Mouse (Mus musculus) hindbrain, embryonic 15.5 days (tissue): Measurements from ENCODE around the gene Gm20388. TPM values are rescaled to one million over a fixed set of nuclear protein-coding genes. Genes with fewer than 3 reads are reported as not detected.

Experiments used
- ATAC-seq: fragments of 200-750 bp; cut with Nextera tagmentation; 2 replicates; pipeline ENCODE4 v1.8.0; 2017; ENCODE audit warnings: low read depth, moderate number of reproducible peaks, moderate TSS enrichment; ENCODE audit not compliant: low FRiP score
- H3K27ac ChIP-seq: fragments of 300-500 bp; sonication (generic); replicated peaks from 2 replicates; pipeline ENCODE4 v1.5.1; 2015; ENCODE audit warnings: mild to moderate bottlenecking, inconsistent platforms
- H3K27me3 ChIP-seq: fragments of 300-500 bp; sonication (generic); 2 replicates; pipeline ENCODE4 v1.6.1; 2015; ENCODE audit warnings: control low read depth, inconsistent platforms
- H3K36me3 ChIP-seq: fragments of 300-500 bp; sonication (generic); 2 replicates; pipeline ENCODE4 v1.6.1; 2015; ENCODE audit warnings: control low read depth, inconsistent platforms
- H3K4me1 ChIP-seq: fragments of 300-500 bp; sonication (generic); replicated peaks from 2 replicates; pipeline ENCODE4 v1.6.1; 2015; ENCODE audit warnings: control low read depth, inconsistent platforms
- H3K4me2 ChIP-seq: fragments of 300-500 bp; sonication (generic); 2 replicates; pipeline ENCODE4 v1.6.1; 2015; ENCODE audit warnings: moderate library complexity, mild to moderate bottlenecking, inconsistent platforms
- H3K4me3 ChIP-seq: fragments of 300-500 bp; sonication (generic); 2 replicates; pipeline ENCODE4 v1.5.1; 2015; ENCODE audit warnings: mild to moderate bottlenecking, inconsistent platforms
- H3K9ac ChIP-seq: fragments of 300-500 bp; sonication (generic); 2 replicates; pipeline ENCODE4 v1.6.1; 2015; ENCODE audit warnings: inconsistent platforms
- H3K9me3 ChIP-seq: fragments of 300-500 bp; sonication (generic); 2 replicates; pipeline ENCODE4 v1.6.1; 2016; ENCODE audit warnings: control low read depth, inconsistent platforms
- WGBS: fragments of 180-500 bp; shearing (Covaris S2); methylation state at CpG from one replicate; pipeline ENCODE4 v1.1.7; 2015; 5-methylcytosine and 5-hydroxymethylcytosine counted together
- polyA plus RNA-seq: library from polyadenylated mRNA; unstranded; fragments of >200 nt; fragmentation: Nextera tagmentation; extraction: Ambion mirVana; gene quantifications from 2 replicates; pipeline ENCODE4 v1.2.1, GENCODE M21; 2015

Gm20388 gene
- polyA plus RNA-seq, 1 experiment from 2014 or later: 5.4 TPM

- H3K4me1 ChIP-seq: peaks cover 26% of the 10 kb centered on the region
- no peak for ATAC-seq
- 47% methylated on average over 7 of the region's 7 CpGs for WGBS
- no peaks in the 10 kb centered on the region for H3K27me3 ChIP-seq
- 0 out of 2 replicates have a peak, but pooled peaks cover 4% of the 10 kb centered on the region for H3K36me3 ChIP-seq
- no peaks in the 10 kb centered on the region for H3K9me3 ChIP-seq
- H3K9ac ChIP-seq: no peak overlapping the region
- H3K27ac ChIP-seq: no peak overlapping the region
- H3K4me3 ChIP-seq: no peak overlapping the region
- H3K4me2 ChIP-seq: no peak overlapping the region
Measured at GRCm38 (mm10) chr8:122579196-122579595, 2668.6 kb downstream of the Gm20388 start.

- Histone ChIP-seq H3K27ac (no peak overlapping the region), H3K36me3 (no peaks in the 10 kb centered on the region), H3K4me3 (no peak overlapping the region), H3K9ac (no peak overlapping the region), H3K4me1 (peaks cover 9% of the 10 kb centered on the region), H3K4me2 (no peak overlapping the region), H3K27me3 (no peaks in the 10 kb centered on the region), H3K9me3 (no peaks in the 10 kb centered on the region)
- ATAC-seq: no peak
- 75% methylated on average over 13 of the region's 15 CpGs for WGBS
Measured at GRCm38 (mm10) chr8:122580926-122581325, 2670.3 kb downstream of the Gm20388 start.

- Histone ChIP-seq H3K36me3 (no peaks in the 10 kb centered on the region), H3K9me3 (no peaks in the 10 kb centered on the region), H3K4me1 (0 out of 2 replicates have a peak, but pooled peaks cover 2% of the 10 kb centered on the region), H3K4me3 (no peak overlapping the region), H3K4me2 (no peak overlapping the region), H3K27me3 (no peaks in the 10 kb centered on the region), H3K27ac (no peak overlapping the region), H3K9ac (no peak overlapping the region)
- WGBS: 82% methylated on average over 9 of the region's 9 CpGs
- ATAC-seq: no peak
Measured at GRCm38 (mm10) chr8:122584981-122585380, 2674.3 kb downstream of the Gm20388 start.

GRCm38 (mm10) chr8:122585411-122585891 is 2674.8 kb downstream of the Gm20388 start:
- Histone ChIP-seq H3K4me1 (0 out of 2 replicates have a peak, but pooled peaks cover 2% of the 10 kb centered on the region), H3K9ac (no peak overlapping the region), H3K4me3 (no peak overlapping the region), H3K9me3 (no peaks in the 10 kb centered on the region), H3K36me3 (no peaks in the 10 kb centered on the region), H3K27ac (no peak overlapping the region), H3K4me2 (no peak overlapping the region), H3K27me3 (no peaks in the 10 kb centered on the region)
- no peak for ATAC-seq
- WGBS: 71% methylated on average over 14 of the region's 14 CpGs

GRCm38 (mm10) chr8:122586171-122586570 is 2675.5 kb downstream of the Gm20388 start:
- Histone ChIP-seq H3K4me2 (no peak overlapping the region), H3K9me3 (no peaks in the 10 kb centered on the region), H3K9ac (no peak overlapping the region), H3K27me3 (no peaks in the 10 kb centered on the region), H3K4me1 (0 out of 2 replicates have a peak, but pooled peaks cover 2% of the 10 kb centered on the region), H3K36me3 (no peaks in the 10 kb centered on the region), H3K4me3 (no peak overlapping the region), H3K27ac (no peak overlapping the region)
- WGBS: 39% methylated on average over 7 of the region's 7 CpGs
- ATAC-seq: no peak

GRCm38 (mm10) chr8:122586749-122587148 is 2676.1 kb downstream of the Gm20388 start:
- Histone ChIP-seq H3K27ac (no peak overlapping the region), H3K9ac (no peak overlapping the region), H3K9me3 (no peaks in the 10 kb centered on the region), H3K27me3 (no peaks in the 10 kb centered on the region), H3K4me2 (no peak overlapping the region), H3K4me3 (no peak overlapping the region), H3K4me1 (0 out of 2 replicates have a peak, but pooled peaks cover 2% of the 10 kb centered on the region), H3K36me3 (no peaks in the 10 kb centered on the region)
- no peak for ATAC-seq
- 86% methylated on average over 10 of the region's 10 CpGs for WGBS

- H3K4me3 ChIP-seq: no peak overlapping the region
- no peak for ATAC-seq
- no peak overlapping the region for H3K4me2 ChIP-seq
- no peak overlapping the region for H3K9ac ChIP-seq
- H3K9me3 ChIP-seq: no peaks in the 10 kb centered on the region
- H3K27me3 ChIP-seq: no peaks in the 10 kb centered on the region
- no peaks in the 10 kb centered on the region; the same call in 1 of the 2 replicates for H3K36me3 ChIP-seq
- H3K27ac ChIP-seq: peak overlapping the region; percentile 62; the same call in 1 of the 2 replicates
- WGBS: 71% methylated on average over 12 of the region's 12 CpGs
- H3K4me1 ChIP-seq: peaks cover 19% of the 10 kb centered on the region; the same call in 1 of the 2 replicates
Measured at GRCm38 (mm10) chr8:122593240-122593639, 2682.6 kb downstream of the Gm20388 start.

GRCm38 (mm10) chr8:122593783-122594507 is 2683.3 kb downstream of the Gm20388 start:
- Histone ChIP-seq H3K36me3 (no peaks in the 10 kb centered on the region; the same call in 1 of the 2 replicates), H3K4me3 (no peak overlapping the region), H3K4me2 (no peak overlapping the region), H3K9ac (peak overlapping the region; percentile 18; the same call in 1 of the 2 replicates), H3K27ac (peak overlapping the region; percentile 62), H3K9me3 (no peaks in the 10 kb centered on the region), H3K4me1 (peaks cover 19% of the 10 kb centered on the region; the same call in 1 of the 2 replicates), H3K27me3 (no peaks in the 10 kb centered on the region)
- peak; percentile 21; the same call in 1 of the 2 replicates for ATAC-seq
- 61% methylated on average over 19 of the region's 19 CpGs for WGBS

GRCm38 (mm10) chr8:122596031-122596430 is 2685.4 kb downstream of the Gm20388 start:
- H3K4me2 ChIP-seq: no peak overlapping the region
- H3K27ac ChIP-seq: no peak overlapping the region
- 55% methylated on average over 4 of the region's 4 CpGs for WGBS
- H3K36me3 ChIP-seq: no peaks in the 10 kb centered on the region; the same call in 1 of the 2 replicates
- no peak overlapping the region for H3K4me3 ChIP-seq
- H3K9me3 ChIP-seq: no peaks in the 10 kb centered on the region
- no peak overlapping the region for H3K9ac ChIP-seq
- H3K27me3 ChIP-seq: no peaks in the 10 kb centered on the region
- H3K4me1 ChIP-seq: peaks cover 19% of the 10 kb centered on the region; the same call in 1 of the 2 replicates
- ATAC-seq: no peak

- ATAC-seq: no peak
- H3K4me1 ChIP-seq: no peaks in the 10 kb centered on the region
- WGBS: 85% methylated on average over 9 of the region's 9 CpGs
- no peak overlapping the region for H3K27ac ChIP-seq
- no peak overlapping the region for H3K4me3 ChIP-seq
- H3K4me2 ChIP-seq: no peak overlapping the region
- H3K9me3 ChIP-seq: no peaks in the 10 kb centered on the region
- H3K9ac ChIP-seq: no peak overlapping the region
- H3K27me3 ChIP-seq: no peaks in the 10 kb centered on the region
- H3K36me3 ChIP-seq: no peaks in the 10 kb centered on the region; the same call in 1 of the 2 replicates
Measured at GRCm38 (mm10) chr8:122600666-122601065, 2690.0 kb downstream of the Gm20388 start.

- H3K4me1 ChIP-seq: no peaks in the 10 kb centered on the region
- no peaks in the 10 kb centered on the region for H3K9me3 ChIP-seq
- H3K36me3 ChIP-seq: no peaks in the 10 kb centered on the region
- no peak overlapping the region for H3K9ac ChIP-seq
- H3K4me3 ChIP-seq: no peak overlapping the region
- WGBS: 78% methylated on average over 1 of the region's 1 CpGs
- H3K4me2 ChIP-seq: no peak overlapping the region
- H3K27me3 ChIP-seq: no peaks in the 10 kb centered on the region
- ATAC-seq: no peak
- no peak overlapping the region for H3K27ac ChIP-seq
Measured at GRCm38 (mm10) chr8:122604640-122605039, 2694.0 kb downstream of the Gm20388 start.

- H3K4me1 ChIP-seq: peaks cover 2% of the 10 kb centered on the region
- H3K9me3 ChIP-seq: no peaks in the 10 kb centered on the region
- WGBS: 78% methylated on average over 4 of the region's 4 CpGs
- no peak overlapping the region for H3K4me3 ChIP-seq
- H3K36me3 ChIP-seq: no peaks in the 10 kb centered on the region
- no peaks in the 10 kb centered on the region for H3K27me3 ChIP-seq
- ATAC-seq: no peak
- H3K27ac ChIP-seq: no peak overlapping the region
- H3K9ac ChIP-seq: no peak overlapping the region
- no peak overlapping the region for H3K4me2 ChIP-seq
Measured at GRCm38 (mm10) chr8:122605367-122605766, 2694.7 kb downstream of the Gm20388 start.
